7 mouse cellular contexts compared by ENCODE assay signal in genomic region chr12:15507576-15507975, GRCm38 (mm10).
DNase-seq lines count a peak whose midpoint lies in the region; ATAC-seq lines count a peak whose summit lies in the region.

No protein-coding gene starts in this region.

- H3K27ac ChIP-seq in limb, embryonic 11.5 days (replicated peaks; ENCODE audit: low read depth, low read length) = no peak overlapping the region
- no peak overlapping the region for H3K27ac ChIP-seq in limb, embryonic 10.5 days
- H3K27ac ChIP-seq in hindbrain, embryonic 15.5 days (replicated peaks) = no peak overlapping the region

- no peaks in the 10 kb centered on the region for H3K36me3 ChIP-seq in limb, embryonic 11.5 days (ENCODE audit: control insufficient read depth, insufficient read depth, low read length)
- no peaks in the 10 kb centered on the region for H3K36me3 ChIP-seq in limb, embryonic 10.5 days
- H3K36me3 ChIP-seq in hindbrain, embryonic 15.5 days = no peaks in the 10 kb centered on the region

- DNase-seq in limb, embryonic 11.5 days (ENCODE audit: low spot score) = peak; percentile 29
- no peak for DNase-seq in limb, embryonic 10.5 days (ENCODE audit: low spot score)
- peak; percentile 38 for DNase-seq in R1 (ENCODE audit: low read depth, low spot score)
- peak; percentile 74 for DNase-seq in retina, embryonic 14.5 days (ENCODE audit: low spot score)
- DNase-seq in spleen, adult 12 weeks (ENCODE audit: low spot score) = no peak
- DNase-seq in heart, adult 11 months = no peak

- no peaks in the 10 kb centered on the region for H3K27me3 ChIP-seq in limb, embryonic 11.5 days (ENCODE audit: control insufficient read depth, insufficient read depth, low read length)
- H3K27me3 ChIP-seq in limb, embryonic 10.5 days (ENCODE audit: low read depth, poor library complexity, severe bottlenecking) = no peaks in the 10 kb centered on the region
- no peaks in the 10 kb centered on the region for H3K27me3 ChIP-seq in hindbrain, embryonic 15.5 days

- H3K9ac ChIP-seq in limb, embryonic 11.5 days (ENCODE audit: low read length) = no peak overlapping the region
- H3K9ac ChIP-seq in hindbrain, embryonic 15.5 days = no peak overlapping the region

- no peaks in the 10 kb centered on the region for H3K9me3 ChIP-seq in limb, embryonic 11.5 days (ENCODE audit: control insufficient read depth, low read length)
- no peaks in the 10 kb centered on the region for H3K9me3 ChIP-seq in limb, embryonic 10.5 days (replicated peaks)
- H3K9me3 ChIP-seq in hindbrain, embryonic 15.5 days = no peaks in the 10 kb centered on the region

- WGBS in limb, embryonic 11.5 days = 28% methylated on average over 7 of the region's 7 CpGs
- 32% methylated on average over 7 of the region's 7 CpGs for WGBS in limb, embryonic 10.5 days
- 22% methylated on average over 7 of the region's 7 CpGs for WGBS in hindbrain, embryonic 15.5 days

- no peaks in the 10 kb centered on the region for H3K4me1 ChIP-seq in limb, embryonic 11.5 days (ENCODE audit: control insufficient read depth, insufficient read depth, low read length)
- H3K4me1 ChIP-seq in limb, embryonic 10.5 days = no peaks in the 10 kb centered on the region
- no peaks in the 10 kb centered on the region for H3K4me1 ChIP-seq in hindbrain, embryonic 15.5 days (replicated peaks)

- no peak for ATAC-seq in limb, embryonic 11.5 days (ENCODE audit: insufficient number of reproducible peaks, low FRiP score, low TSS enrichment, low read depth)
- peak; percentile 59; the same call in 1 of the 2 replicates for ATAC-seq in hindbrain, embryonic 15.5 days (ENCODE audit: low FRiP score, low read depth)

- no peak overlapping the region for H3K4me2 ChIP-seq in limb, embryonic 11.5 days (ENCODE audit: low read depth, severe bottlenecking)
- H3K4me2 ChIP-seq in hindbrain, embryonic 15.5 days = peak overlapping the region; percentile 32; the same call in 1 of the 2 replicates

- no peak overlapping the region for H3K4me3 ChIP-seq in limb, embryonic 11.5 days (ENCODE audit: low read depth, low read length)
- no peak overlapping the region for H3K4me3 ChIP-seq in limb, embryonic 10.5 days
- no peak overlapping the region for H3K4me3 ChIP-seq in hindbrain, embryonic 15.5 days

Comparison
In these comparisons a context has a peak if more than half of its experiments do, and no peak if none do; other contexts are left out.
1. DNase-seq: peak in limb, embryonic 11.5 days (single experiment), R1 (single experiment) and retina, embryonic 14.5 days (single experiment); none in limb, embryonic 10.5 days (single experiment), spleen, adult 12 weeks (single experiment) and heart, adult 11 months (single experiment).